Mouse (Mus musculus) CD4-positive, CD25-positive, alpha-beta regulatory T cell, adult 9 weeks (primary cell): ENCODE measurements around the gene Aldoart2. TPM values are rescaled to one million over a fixed set of nuclear protein-coding genes. Genes with fewer than 3 reads are reported as not detected.

ENCODE experiments used
- polyA plus RNA-seq: library from polyadenylated mRNA; unstranded; fragments of 100-300 nt; shearing (Covaris generic); gene quantifications from one replicate; pipeline ENCODE4 v1.2.1, GENCODE M21; 2017

The Aldoart2 gene
- 0.16 TPM for polyA plus RNA-seq

GRCm38 (mm10) chr12:55565206-55565605 lies at the start of gene Aldoart2:
Aldoart2 (plus strand) TSS chr12:55565239.

GRCm38 (mm10) chr12:55598887-55599561 lies 34.0 kb downstream of the Aldoart2 start, which contains the start of gene Insm2:
Insm2 (plus strand) TSS chr12:55599427.

Other genes with a start within 250 kb of the Aldoart2 start
- 338 TPM for gene Psma6, start 181.0 kb upstream of the Aldoart2 start, polyA plus RNA-seq
- 781 TPM for gene Nfkbia, start 72.6 kb upstream of the Aldoart2 start, polyA plus RNA-seq
- gene Insm2, start 34.2 kb downstream of the Aldoart2 start, polyA plus RNA-seq, result 0.20 TPM